Mouse (Mus musculus): ENCODE results near the gene Usp21. TPM values are rescaled to one million over a fixed set of nuclear protein-coding genes. Genes with fewer than 3 reads are reported as not detected.

The Usp21 gene
- polyA plus RNA-seq, 1 experiment from 2014 or later: 63.0 TPM

DNA sequence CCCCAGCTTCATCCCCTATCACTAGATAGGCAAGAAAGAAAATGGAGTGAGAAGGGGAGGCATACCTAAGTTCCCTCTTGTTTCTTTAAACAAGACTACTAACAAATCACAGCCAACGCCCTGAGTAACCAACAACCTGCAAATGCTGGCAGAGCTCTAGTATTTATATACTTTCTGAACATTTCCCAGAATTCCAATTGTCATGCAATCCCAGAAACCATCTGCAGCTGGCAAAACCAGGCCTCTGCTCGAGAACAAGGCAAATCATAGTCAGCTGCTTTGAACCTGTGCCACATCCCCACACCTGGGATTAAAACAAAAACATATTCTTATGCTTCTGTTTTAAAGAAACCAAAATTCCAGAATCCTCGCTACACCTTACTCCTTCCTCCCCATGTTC, 5.6 kb upstream of the Usp21 start:
- Histone ChIP-seq H3K4me3 (ENCODE audit: low read depth, low read length) (peak overlapping the region; percentile 85), H3K4me2 (ENCODE audit: low read length) (peak overlapping the region; percentile 87), H3K9me3 (ENCODE audit: control insufficient read depth, low read length) (no peaks in the 10 kb centered on the region), H3K4me1 (replicated peaks; ENCODE audit: control insufficient read depth, insufficient read depth, low read length) (peaks cover 7% of the 10 kb centered on the region), H3K36me3 (ENCODE audit: control insufficient read depth, insufficient read depth, low read length) (peaks cover 17% of the 10 kb centered on the region), H3K27me3 (replicated peaks; ENCODE audit: control insufficient read depth, insufficient read depth, low read length) (0 out of 2 replicates have a peak, but pooled peaks cover 3% of the 10 kb centered on the region), H3K27ac (ENCODE audit: low read depth) (no peak overlapping the region), H3K9ac (ENCODE audit: low read length) (no peak overlapping the region)
- 84% methylated on average over 3 of the region's 3 CpGs for WGBS
- no peak for DNase-seq (ENCODE audit: low spot score)
- no peak for ATAC-seq (replicated peaks; ENCODE audit: low FRiP score, low TSS enrichment, low read depth)

DNA sequence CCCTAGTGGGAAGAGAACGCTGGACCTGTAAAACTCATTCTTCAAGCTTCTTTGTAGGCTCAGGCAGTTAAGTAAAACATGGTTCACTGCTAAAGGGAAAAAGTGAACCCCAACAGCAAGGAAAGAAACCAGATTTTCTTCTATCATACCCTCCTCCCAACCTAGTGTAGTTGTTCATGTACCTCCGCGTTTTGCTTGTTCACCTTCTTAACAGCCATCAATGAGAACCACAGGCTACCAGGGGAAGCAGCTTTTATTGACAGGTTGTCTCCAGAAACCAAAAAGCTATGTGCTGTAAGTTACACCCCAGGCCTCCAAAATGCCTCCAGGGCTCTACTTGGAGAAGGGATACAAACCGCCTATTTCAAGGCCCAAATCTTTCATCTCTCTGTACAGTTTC, 537 bp upstream of the Usp21 start:
- Histone ChIP-seq H3K27me3 (replicated peaks; ENCODE audit: control insufficient read depth, insufficient read depth, low read length) (no peaks in the 10 kb centered on the region), H3K4me2 (ENCODE audit: low read length) (peak overlapping the region; percentile 82), H3K9me3 (ENCODE audit: control insufficient read depth, low read length) (no peaks in the 10 kb centered on the region), H3K9ac (ENCODE audit: low read length) (no peak overlapping the region), H3K4me1 (replicated peaks; ENCODE audit: control insufficient read depth, insufficient read depth, low read length) (peaks cover 6% of the 10 kb centered on the region), H3K27ac (ENCODE audit: low read depth) (peak overlapping the region; percentile 87; the same call in 1 of the 2 replicates), H3K4me3 (ENCODE audit: low read depth, low read length) (peak overlapping the region; percentile 93; the same call in 1 of the 2 replicates), H3K36me3 (ENCODE audit: control insufficient read depth, insufficient read depth, low read length) (peaks cover 50% of the 10 kb centered on the region)
- ATAC-seq (replicated peaks; ENCODE audit: low FRiP score, low TSS enrichment, low read depth): no peak
- no peak for DNase-seq (ENCODE audit: low spot score)
- WGBS: 67% methylated on average over 4 of the region's 4 CpGs

DNA sequence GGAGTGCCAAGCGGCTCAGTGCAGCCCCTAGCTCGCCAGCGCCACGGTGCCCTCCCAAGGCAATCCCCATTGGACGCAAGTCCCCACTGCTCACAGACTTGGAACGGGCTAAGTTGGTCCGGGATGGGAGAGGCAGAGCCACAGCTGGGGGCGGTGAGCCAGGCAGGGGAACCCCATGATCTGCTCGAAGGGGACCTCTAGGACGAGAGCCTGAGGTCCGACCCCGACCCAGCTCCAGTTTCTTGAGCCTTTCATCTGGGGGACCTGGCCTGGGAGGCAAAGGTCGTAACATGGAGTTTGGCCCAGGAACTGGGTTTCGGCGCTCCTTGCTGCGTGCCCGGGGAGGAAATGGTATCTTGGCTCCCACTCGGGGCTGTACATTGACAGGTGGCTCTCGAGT, 1.3 kb downstream of the Usp21 start:
- H3K4me2 ChIP-seq (ENCODE audit: low read length): peak overlapping the region; percentile 82; the same call in 1 of the 2 replicates
- no peak overlapping the region for H3K27ac ChIP-seq (ENCODE audit: low read depth)
- no peaks in the 10 kb centered on the region for H3K27me3 ChIP-seq (replicated peaks; ENCODE audit: control insufficient read depth, insufficient read depth, low read length)
- WGBS: 86% methylated on average over 19 of the region's 19 CpGs
- ATAC-seq (replicated peaks; ENCODE audit: low FRiP score, low TSS enrichment, low read depth) (no peak), DNase-seq (ENCODE audit: low spot score) (no peak)
- peaks cover 10% of the 10 kb centered on the region for H3K4me1 ChIP-seq (replicated peaks; ENCODE audit: control insufficient read depth, insufficient read depth, low read length)
- no peak overlapping the region for H3K4me3 ChIP-seq (ENCODE audit: low read depth, low read length)
- peak overlapping the region; percentile 98; the same call in 1 of the 2 replicates for H3K9ac ChIP-seq (ENCODE audit: low read length)
- peaks cover 63% of the 10 kb centered on the region for H3K36me3 ChIP-seq (ENCODE audit: control insufficient read depth, insufficient read depth, low read length)
- H3K9me3 ChIP-seq (ENCODE audit: control insufficient read depth, low read length): no peaks in the 10 kb centered on the region

DNA sequence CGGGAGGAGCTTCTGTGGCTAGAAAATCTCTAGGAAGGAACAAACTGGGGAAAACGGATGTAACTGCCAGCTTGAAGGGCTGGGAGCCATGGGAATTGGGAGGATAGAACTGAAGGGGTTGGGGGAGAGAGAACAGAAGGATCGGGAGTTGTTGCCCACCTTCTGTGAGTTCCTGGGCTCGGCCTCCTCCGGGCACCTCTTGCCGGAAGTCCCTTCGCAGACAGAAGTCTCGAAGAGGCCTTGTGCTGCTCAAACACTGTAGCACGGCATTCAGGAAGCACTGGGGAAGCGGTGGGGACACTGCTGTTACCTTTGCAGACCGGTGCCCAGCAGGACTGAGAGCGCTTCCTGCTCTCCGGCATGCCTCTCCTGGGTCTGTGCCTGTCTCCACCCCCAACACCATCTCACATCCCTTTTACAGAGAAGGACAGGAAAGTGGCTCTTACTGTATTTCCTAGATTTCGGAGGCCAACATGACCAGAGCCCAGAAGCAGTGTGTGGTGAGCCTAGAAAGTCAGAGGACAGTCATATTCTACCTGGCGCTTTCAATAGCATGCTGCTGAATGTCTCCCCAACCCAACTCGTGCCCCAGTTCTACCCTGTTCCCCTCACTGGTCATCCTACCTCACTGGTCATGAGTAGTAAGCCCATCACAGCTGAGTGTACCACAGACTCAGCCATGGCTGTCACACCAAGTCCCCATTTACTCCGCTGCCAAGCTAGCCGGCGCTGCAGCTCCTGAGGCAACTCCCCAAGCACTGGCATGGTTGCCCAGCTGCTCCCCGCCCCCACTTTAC, 2.5 kb downstream of the Usp21 start:
- Histone ChIP-seq H3K9me3 (ENCODE audit: control insufficient read depth, low read length) (no peaks in the 10 kb centered on the region), H3K4me3 (ENCODE audit: low read depth, low read length) (no peak overlapping the region), H3K4me2 (ENCODE audit: low read length) (no peak overlapping the region), H3K27ac (ENCODE audit: low read depth) (no peak overlapping the region), H3K9ac (ENCODE audit: low read length) (no peak overlapping the region), H3K4me1 (replicated peaks; ENCODE audit: control insufficient read depth, insufficient read depth, low read length) (peaks cover 11% of the 10 kb centered on the region), H3K27me3 (replicated peaks; ENCODE audit: control insufficient read depth, insufficient read depth, low read length) (no peaks in the 10 kb centered on the region), H3K36me3 (ENCODE audit: control insufficient read depth, insufficient read depth, low read length) (peaks cover 63% of the 10 kb centered on the region)
- DNase-seq (ENCODE audit: low spot score): no peak
- ATAC-seq (replicated peaks; ENCODE audit: low FRiP score, low TSS enrichment, low read depth): no peak
- WGBS: 87% methylated on average over 20 of the region's 20 CpGs

DNA sequence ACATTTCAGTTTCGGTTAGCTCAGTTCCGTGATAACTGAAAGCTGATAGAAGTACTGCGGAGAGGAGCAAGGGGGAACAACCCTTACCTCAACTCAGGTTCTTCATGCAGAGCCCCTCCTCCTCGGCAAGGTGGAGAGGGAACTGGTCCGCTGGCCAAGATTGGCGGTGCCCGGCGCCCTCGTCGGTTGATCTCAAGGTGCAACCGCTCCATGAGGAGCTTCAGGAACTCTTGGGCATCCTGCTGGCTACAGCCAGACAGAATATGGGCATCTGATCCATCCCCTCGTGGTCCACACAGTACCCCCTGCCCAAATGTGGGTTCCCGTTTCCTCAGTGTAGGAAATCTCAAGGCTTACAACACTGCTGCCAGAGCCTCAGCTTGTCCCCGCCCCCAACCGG, 3.3 kb downstream of the Usp21 start:
- no peaks in the 10 kb centered on the region for H3K27me3 ChIP-seq (replicated peaks; ENCODE audit: control insufficient read depth, insufficient read depth, low read length)

DNA sequence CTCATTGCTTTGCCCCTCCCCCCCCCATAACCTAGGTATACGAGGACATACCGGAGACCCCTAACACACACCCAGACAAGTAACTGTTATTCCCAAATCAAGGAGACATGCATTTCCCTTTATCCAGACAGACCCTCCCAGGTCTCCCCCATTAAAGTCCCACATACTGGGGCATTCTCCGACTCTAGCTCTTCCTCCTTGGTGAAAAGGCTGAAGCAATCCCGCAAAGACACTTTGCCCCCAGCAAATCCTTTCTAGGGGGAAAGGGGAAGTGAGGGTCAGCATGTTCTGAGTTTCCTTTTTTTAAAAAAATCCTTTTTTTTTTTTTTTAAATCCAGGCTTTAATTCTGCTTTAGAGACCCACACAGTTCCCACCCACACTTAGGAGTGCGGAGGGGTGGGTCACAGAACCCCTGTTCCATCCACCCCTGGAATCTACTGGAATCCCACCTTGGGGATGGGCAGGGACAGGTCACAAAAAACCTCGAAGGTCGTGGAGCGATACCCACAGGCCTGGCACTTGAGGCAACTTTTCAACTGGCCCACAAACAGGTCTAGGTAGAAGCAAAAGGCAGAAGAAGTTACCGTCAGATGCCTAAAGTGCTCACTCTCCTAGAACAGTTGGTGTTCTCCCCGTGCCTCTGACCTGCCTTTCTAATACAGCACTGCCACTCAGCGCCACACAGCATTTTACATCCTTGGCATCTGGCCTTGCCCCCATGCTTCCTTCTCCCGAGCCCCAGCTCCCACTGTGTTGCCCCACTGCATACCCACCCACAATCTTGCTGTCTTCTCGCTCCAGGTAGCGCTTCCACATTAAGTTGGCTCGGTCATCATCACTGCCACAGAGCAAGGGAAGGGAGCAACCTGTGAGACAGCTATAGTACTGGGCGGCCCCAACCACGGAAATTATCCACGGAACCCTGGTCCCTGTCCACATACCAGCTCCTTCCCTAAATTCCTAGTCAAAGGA, 4.3 kb downstream of the Usp21 start:
- 93% methylated on average over 18 of the region's 18 CpGs for WGBS
- Histone ChIP-seq H3K9me3 (ENCODE audit: control insufficient read depth, low read length) (no peaks in the 10 kb centered on the region), H3K27ac (ENCODE audit: low read depth) (no peak overlapping the region), H3K4me2 (ENCODE audit: low read length) (no peak overlapping the region), H3K36me3 (ENCODE audit: control insufficient read depth, insufficient read depth, low read length) (peaks cover 47% of the 10 kb centered on the region), H3K4me3 (ENCODE audit: low read depth, low read length) (no peak overlapping the region), H3K9ac (ENCODE audit: low read length) (no peak overlapping the region), H3K27me3 (replicated peaks; ENCODE audit: control insufficient read depth, insufficient read depth, low read length) (no peaks in the 10 kb centered on the region), H3K4me1 (replicated peaks; ENCODE audit: control insufficient read depth, insufficient read depth, low read length) (peaks cover 17% of the 10 kb centered on the region)
- ATAC-seq (replicated peaks; ENCODE audit: low FRiP score, low TSS enrichment, low read depth): no peak
- DNase-seq (ENCODE audit: low spot score): no peak

More for the DNA sequence above, 3.3 kb downstream of the Usp21 start:
- DNase-seq (ENCODE audit: low spot score) (no peak), ATAC-seq (replicated peaks; ENCODE audit: low FRiP score, low TSS enrichment, low read depth) (no peak)
- WGBS: 92% methylated on average over 15 of the region's 15 CpGs
- Histone ChIP-seq H3K4me1 (replicated peaks; ENCODE audit: control insufficient read depth, insufficient read depth, low read length) (peaks cover 17% of the 10 kb centered on the region), H3K4me2 (ENCODE audit: low read length) (no peak overlapping the region), H3K9me3 (ENCODE audit: control insufficient read depth, low read length) (no peaks in the 10 kb centered on the region), H3K36me3 (ENCODE audit: control insufficient read depth, insufficient read depth, low read length) (peaks cover 57% of the 10 kb centered on the region), H3K9ac (ENCODE audit: low read length) (no peak overlapping the region), H3K4me3 (ENCODE audit: low read depth, low read length) (no peak overlapping the region), H3K27ac (ENCODE audit: low read depth) (no peak overlapping the region)

DNA sequence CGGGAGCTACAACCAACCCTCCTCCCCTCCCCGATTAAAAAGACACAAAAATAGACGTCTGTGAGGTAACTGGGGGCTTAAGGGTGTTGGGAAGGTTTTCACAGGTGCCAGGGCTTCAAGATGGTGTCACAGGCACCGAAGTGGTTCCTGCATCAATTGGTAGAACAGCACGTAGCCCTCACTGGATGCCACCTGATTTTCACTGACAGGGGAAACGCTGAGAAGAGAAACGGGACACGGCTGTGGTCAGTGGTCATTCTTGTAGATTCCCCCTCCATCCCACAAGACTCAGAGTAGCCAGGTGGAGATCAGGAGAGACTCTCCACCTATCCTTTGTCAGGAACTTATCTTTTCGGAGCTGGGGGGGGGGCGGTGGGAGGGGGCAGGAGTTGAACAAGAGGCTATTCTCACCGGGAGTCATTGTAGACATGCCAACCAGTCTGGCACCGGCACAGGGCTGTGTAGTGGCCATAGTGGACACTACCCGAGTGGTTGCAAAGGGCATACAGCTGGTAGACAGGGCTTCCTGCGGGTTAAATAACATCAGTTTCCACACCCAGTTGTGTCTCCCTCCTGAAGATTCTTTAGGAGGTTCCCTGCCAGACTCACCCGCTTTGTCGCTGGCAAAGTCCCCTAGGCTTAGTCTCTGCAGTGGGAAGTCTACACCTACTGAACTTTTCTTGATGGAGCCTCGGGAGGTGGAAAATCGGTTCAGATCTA, 5.5 kb downstream of the Usp21 start:
- Histone ChIP-seq H3K27ac (ENCODE audit: low read depth) (peak overlapping the region; percentile 60; the same call in 1 of the 2 replicates), H3K9ac (ENCODE audit: low read length) (peak overlapping the region; percentile 41; the same call in 1 of the 2 replicates), H3K27me3 (replicated peaks; ENCODE audit: control insufficient read depth, insufficient read depth, low read length) (no peaks in the 10 kb centered on the region), H3K4me1 (replicated peaks; ENCODE audit: control insufficient read depth, insufficient read depth, low read length) (peaks cover 17% of the 10 kb centered on the region), H3K4me2 (ENCODE audit: low read length) (peak overlapping the region; percentile 90), H3K9me3 (ENCODE audit: control insufficient read depth, low read length) (no peaks in the 10 kb centered on the region), H3K36me3 (ENCODE audit: control insufficient read depth, insufficient read depth, low read length) (peaks cover 56% of the 10 kb centered on the region), H3K4me3 (ENCODE audit: low read depth, low read length) (peak overlapping the region; percentile 69; the same call in 1 of the 2 replicates)
- ATAC-seq (replicated peaks; ENCODE audit: low FRiP score, low TSS enrichment, low read depth): no peak
- DNase-seq (ENCODE audit: low spot score): no peak
- 77% methylated on average over 18 of the region's 18 CpGs for WGBS

DNA sequence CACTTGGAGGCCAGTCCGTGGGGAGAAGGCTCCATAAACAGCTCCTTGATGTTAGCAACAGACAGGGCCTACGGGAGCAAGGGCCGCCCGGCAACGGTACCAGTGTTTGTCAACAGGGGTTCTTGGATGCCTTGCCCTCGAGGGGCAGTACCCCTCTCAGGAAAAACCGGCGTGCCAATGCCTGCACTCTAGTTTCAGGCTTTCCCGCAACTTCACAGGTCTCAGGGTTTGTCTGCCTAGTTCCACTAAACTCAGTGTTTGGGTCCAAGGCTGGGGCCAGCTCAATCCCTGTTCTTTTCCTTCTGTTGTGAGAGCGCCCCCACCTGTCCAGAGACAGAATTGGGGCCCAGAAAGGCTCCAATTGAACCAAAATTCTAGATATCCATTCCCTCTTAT, 6.3 kb downstream of the Usp21 start:
- H3K27ac ChIP-seq (ENCODE audit: low read depth): peak overlapping the region; percentile 60; the same call in 1 of the 2 replicates
- WGBS: 2% methylated on average over 10 of the region's 10 CpGs
- H3K9ac ChIP-seq (ENCODE audit: low read length): peak overlapping the region; percentile 41
- peak overlapping the region; percentile 69 for H3K4me3 ChIP-seq (ENCODE audit: low read depth, low read length)
- H3K9me3 ChIP-seq (ENCODE audit: control insufficient read depth, low read length): no peaks in the 10 kb centered on the region
- ATAC-seq (replicated peaks; ENCODE audit: low FRiP score, low TSS enrichment, low read depth): peak; percentile 48
- H3K4me1 ChIP-seq (replicated peaks; ENCODE audit: control insufficient read depth, insufficient read depth, low read length): peaks cover 12% of the 10 kb centered on the region
- H3K4me2 ChIP-seq (ENCODE audit: low read length): peak overlapping the region; percentile 90
- no peak for DNase-seq (ENCODE audit: low spot score)
- peaks cover 61% of the 10 kb centered on the region for H3K36me3 ChIP-seq (ENCODE audit: control insufficient read depth, insufficient read depth, low read length)
- H3K27me3 ChIP-seq (replicated peaks; ENCODE audit: control insufficient read depth, insufficient read depth, low read length): no peaks in the 10 kb centered on the region
